Mouse (Mus musculus) regulatory T cell (primary cell): ENCODE results near the gene Poc1b.

Source experiments
- in situ Hi-C: fragments of 300-600 bp; cut with MboI, MseI; formaldehyde crosslinking; loops from one replicate; pipeline ENCODE4 v1.15.1; 2025; ENCODE audit warnings: high pct_unique_total_duplicates

The Poc1b gene

GRCm38 (mm10) chr10:99216570-99216969, 109.7 kb downstream of the Poc1b start:
- in situ Hi-C loops, result loop anchor here (5.0 kb wide), 1 partner anchor 1326 kb away; no protein-coding TSS in a partner anchor

- in situ Hi-C loops, result no loop called here
Measured at GRCm38 (mm10) chr10:99221540-99221939, 114.7 kb downstream of the Poc1b start.

DNA sequence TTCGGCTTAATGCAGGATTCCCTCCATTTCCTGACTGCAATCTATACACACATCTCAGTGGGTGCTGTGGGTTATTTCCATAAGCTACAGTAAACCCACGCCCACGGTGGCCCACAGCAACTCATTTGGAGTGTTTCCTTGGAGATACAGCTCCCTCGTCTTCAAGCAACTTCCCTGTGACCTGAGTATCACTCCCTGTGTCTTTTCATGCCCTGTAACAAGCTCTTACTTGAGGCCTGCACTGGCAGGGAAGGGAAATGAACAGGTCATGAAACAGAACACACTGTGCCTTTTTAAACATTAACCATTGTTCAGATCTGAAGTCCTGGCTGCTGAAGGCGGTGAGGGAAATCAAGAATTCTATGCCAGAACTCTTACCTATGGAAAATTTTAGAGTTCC, 115.9 kb downstream of the Poc1b start:
- in situ Hi-C loops, result no loop called here

- in situ Hi-C loops, result no loop called here
Measured at GRCm38 (mm10) chr10:99224218-99224617, 117.4 kb downstream of the Poc1b start.

DNA sequence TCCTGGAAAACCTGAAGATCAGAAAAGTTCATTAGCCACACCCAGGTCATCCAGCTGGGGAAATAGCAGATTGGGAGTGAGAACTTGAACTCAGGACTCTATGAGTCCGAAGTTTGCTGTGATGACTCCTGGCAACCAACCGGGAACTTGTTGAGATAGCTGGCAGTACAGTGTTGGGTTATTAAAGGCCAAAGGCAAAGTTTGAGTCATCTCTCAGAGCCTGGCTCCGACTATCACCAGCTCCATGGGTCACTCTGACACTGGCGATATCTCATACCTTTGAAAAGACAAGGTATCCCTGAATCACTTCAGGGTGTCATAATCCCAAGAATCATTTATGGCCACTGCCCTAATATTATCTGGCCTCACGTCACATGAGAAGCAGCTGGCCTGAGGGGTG, 119.9 kb downstream of the Poc1b start:
- in situ Hi-C loops, result no loop called here

DNA sequence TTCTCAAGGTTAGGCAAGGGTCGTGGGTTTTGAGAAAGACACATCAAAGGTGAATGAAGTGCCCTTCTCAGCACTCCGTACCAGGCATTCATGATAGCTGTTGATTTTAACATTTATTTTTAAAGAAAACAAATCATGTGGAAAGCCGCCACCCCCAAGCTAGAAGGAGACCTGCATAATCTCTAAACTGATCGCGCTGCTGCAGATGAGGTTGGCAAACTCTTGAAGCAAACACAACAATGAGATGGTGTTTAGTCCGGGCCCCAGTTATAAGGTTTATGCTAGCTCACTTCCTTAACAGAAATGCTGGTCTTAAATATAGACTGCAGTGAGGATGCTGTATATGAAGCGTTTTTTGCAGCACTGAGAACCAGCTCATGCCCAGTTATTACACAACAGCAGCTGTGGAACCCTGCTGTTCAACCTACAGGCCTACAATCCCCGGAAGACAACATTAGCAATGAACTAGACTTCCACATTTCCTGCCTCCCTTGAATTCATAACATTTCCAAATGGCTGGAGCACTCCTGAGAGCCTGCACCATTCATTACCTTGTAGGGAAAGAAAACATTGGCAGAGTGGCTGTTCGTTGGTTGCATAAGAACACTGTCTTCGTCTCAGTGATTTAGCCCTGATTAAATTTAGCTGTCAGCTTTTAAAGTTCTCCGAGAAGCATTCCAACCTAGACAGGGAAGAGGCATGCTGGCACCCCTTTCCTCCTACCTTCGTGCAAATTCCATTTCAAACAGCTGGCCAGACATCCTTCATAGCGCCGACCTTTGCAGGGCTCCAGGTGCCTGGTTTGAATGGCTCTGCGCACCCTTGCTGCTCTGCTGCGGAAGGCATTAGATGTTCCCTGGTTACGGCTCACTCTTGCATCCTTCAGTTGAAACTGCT, 121.4 kb downstream of the Poc1b start:
- in situ Hi-C loops, result no loop called here

- in situ Hi-C loops, result no loop called here
Measured at GRCm38 (mm10) chr10:99229031-99229684, 122.3 kb downstream of the Poc1b start.

DNA sequence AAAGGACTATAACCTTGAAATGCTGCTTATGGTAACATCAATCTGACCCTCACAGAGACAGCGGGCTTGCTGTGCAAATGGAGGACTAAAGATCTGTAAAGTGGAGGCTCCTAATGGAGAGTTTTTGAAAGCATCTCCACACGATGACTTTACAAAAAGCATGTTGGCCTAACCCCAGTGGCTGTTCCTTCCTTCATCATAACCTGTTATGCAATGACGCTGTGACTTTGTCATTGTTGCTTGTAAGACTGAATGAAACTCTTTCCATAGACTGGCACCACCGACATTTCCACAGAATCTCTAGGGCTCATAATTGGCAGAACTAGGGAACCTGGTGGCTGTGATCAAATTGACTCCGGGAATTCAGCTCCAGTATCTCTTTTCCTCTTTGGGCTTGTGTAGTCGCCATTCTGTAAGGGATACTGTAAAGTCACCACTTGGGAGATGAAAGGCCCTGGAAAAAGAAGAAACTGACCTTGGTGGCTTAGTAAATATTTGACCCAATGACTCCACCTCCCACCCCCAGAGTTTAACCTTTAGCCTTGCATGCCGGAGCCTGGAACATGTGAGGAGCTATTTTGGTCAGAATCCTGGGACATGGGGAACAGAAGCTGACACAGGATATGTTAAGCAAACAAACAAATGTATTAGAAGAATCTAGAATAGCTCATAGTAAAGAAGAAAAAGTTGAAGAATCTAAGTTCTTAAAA, 125.8 kb downstream of the Poc1b start:
- in situ Hi-C loops, result no loop called here

DNA sequence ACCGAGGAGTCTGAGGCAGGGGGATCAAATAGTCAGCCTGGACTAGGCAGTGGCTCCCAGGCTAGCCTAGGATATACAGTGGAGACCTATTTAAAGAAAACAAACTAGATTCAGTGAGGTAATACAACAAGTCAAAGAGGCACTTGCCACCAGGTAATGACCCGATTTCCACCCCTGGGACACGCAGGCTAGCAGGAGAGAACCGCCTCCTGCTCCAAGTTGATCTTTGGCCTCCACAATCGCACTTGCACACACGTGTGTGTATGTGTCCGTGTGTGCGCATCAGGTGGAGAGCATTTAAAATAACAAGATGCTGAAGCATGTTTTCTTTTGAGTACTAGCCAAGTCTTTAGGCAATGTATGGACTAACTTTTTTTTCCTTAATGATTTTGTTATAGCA, 127.5 kb downstream of the Poc1b start:
- in situ Hi-C loops, result no loop called here

DNA sequence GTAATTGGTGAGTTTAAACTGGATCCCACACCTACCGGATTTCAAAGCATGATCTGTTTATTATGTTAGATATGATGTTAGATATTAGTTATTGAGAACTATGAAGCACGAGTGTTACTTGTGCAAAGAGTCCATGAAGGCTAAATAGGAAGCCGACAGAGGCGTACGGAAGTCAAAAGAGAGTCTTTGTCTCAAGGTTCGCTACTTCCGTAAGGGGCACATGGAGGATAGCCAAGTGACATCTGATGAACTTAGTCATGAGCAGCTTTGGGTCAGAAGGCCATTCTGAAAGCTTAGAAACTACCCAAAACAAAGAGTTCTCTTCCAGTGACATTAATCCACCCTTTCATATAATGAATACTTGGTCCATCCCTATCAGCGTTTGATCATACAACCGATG, 128.2 kb downstream of the Poc1b start:
- in situ Hi-C loops, result no loop called here

- in situ Hi-C loops, result no loop called here
Measured at GRCm38 (mm10) chr10:99237205-99237832, 130.5 kb downstream of the Poc1b start.

DNA sequence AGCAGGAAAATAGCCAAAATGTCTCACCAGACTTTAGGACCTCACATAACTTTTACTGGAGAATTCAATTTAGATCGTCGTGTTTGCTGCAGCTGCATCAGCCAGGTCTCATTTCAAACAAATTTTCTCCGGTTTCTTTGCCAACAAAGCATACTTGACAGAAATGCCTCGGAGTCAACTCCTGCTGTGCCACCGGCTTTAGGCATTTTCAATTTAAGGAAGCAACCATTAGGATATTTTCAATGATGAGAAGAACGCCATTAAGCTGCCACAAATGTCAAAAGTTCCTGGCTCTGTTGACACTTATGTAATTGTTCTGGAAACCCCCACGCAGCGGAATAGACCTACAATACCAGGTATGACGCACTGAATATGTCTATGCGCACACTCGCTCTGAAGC, 131.7 kb downstream of the Poc1b start:
- in situ Hi-C loops, result no loop called here

DNA sequence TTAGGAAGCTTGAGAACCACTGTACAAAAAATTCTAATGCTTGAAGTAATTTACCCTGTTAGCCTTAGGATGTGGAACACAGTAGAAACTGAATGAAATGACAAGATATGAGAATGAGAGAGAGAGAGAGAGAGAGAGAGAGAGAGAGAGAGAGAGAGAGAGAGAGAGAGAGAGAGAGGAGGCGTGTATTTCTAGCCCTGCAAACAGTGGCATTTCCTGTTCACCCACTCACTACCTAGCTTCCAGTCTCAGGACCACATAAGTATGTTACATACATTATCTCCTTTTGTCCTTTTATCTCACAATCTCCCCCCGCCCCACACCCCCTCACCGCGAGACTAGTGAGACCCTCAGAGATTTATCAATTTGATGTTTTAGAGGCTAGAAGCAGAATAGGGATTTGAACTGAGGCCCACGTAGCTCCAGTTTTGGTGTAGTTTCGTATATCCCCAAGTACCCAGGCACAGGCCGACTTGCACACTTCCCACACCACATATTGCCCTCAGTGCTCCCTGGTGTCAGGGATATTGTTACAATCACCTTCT, 134.5 kb downstream of the Poc1b start:
- in situ Hi-C loops, result loop anchor here (10.0 kb wide), 2 partner anchors 47 to 137 kb away; partner anchors contain the start of genes Galnt4 and Poc1b

DNA sequence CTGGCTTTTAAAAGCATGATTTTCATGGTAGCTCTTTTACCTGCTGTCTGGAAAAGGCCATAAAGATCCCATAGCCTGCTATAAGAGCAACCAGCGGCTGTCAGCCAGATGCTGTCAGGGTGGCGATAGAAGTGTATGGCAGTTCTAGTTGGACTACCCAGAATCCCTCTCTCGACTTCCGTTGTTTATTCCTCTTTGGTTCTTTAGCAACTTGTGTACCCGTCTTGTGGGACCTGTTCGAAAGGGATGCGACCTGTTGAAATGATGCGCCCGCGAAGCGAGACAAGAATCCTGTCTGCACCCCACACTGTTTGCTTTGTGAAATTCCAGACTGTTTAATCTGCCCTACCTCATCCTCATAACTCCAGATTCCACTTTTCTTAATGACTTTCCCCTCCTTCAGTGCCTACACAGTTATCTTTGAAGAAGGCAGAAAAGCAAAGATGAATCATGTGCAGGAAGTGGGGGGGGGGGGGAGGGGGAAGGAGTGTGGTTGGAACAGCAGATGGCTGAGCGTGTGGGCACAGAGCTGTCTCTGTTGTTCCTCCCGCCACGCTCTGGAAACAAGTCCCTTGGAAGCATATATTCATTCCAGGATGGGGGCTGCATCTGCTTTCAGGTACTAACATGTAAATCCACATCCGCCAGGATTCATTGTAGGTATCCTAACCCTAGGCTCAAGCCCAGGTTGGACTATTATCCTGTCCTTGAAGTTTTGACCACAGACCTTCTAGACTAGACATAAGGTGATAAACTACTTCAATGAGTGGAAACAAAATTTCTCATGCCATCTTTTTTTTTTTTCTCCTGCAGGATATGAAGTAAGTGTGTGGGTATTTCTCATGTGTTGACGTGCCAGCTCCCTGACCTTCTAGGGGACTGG, 135.2 kb downstream of the Poc1b start:
- in situ Hi-C loops, result loop anchor here (10.0 kb wide), 2 partner anchors 47 to 137 kb away; partner anchors contain the start of genes Galnt4 and Poc1b

DNA sequence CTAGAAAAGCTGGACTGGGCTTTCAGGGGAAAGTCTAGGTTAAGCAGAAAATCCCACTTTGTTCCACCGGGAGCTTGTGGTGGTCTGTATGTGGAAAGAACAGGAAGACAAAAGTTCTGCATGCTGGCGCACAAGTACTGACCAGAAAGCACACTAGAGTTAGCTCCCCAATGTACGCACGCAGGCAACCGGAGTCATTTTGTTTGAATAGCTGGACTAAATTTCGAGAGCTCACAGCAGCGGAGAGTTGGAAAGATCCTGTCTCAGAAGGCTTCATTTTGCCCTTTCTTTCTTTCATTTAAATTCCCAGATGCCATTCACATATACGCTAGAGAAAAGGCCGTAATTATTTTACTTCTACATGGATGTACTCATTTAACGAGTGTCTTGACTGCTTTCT, 135.9 kb downstream of the Poc1b start:
- in situ Hi-C loops, result loop anchor here (10.0 kb wide), 2 partner anchors 48 to 138 kb away; partner anchors contain the start of genes Galnt4 and Poc1b

DNA sequence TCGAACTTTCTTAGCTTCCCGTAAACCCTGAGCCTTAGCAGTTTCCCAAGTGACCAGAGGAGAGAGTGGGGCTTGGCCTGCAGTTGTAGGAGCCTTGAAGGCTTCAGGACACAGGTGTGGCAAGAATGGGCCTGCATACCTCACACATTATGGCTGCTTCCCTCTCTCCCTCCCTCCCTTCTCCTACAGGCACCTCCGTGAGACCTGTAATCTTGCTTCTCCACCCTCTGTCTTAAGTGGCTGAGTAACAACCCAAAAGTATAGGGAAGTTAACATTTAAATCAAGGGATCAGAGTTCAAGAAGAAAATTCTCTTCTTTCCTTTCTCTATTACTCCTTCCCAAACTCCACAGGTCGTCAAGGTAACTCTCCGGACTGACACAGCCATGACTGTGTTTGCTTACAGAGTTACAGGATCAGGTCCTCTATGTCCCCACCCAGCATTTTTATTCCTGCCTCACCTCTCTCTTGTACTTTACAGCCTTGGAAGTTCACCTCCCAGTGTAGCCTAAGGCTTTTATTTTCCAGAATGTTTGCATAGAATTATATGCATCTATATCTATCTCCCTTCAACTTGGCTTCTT, 137.2 kb downstream of the Poc1b start:
- in situ Hi-C loops, result loop anchor here (10.0 kb wide), 2 partner anchors 49 to 139 kb away; partner anchors contain the start of genes Galnt4 and Poc1b

GRCm38 (mm10) chr10:99244655-99245260, 137.9 kb downstream of the Poc1b start:
- in situ Hi-C loops, result loop anchor here (10.0 kb wide), 2 partner anchors 50 to 140 kb away; partner anchors contain the start of genes Galnt4 and Poc1b

- in situ Hi-C loops, result loop anchor here (10.0 kb wide), 2 partner anchors 52 to 142 kb away; partner anchors contain the start of genes Galnt4 and Poc1b
Measured at GRCm38 (mm10) chr10:99246797-99247508, 140.1 kb downstream of the Poc1b start.
